Mouse (Mus musculus) megakaryocyte progenitor cell, adult 5-6 weeks (primary cell): ENCODE results near the gene Plxna3. TPM values are rescaled to one million over a fixed set of nuclear protein-coding genes. Genes with fewer than 3 reads are reported as not detected.
A peak's percentile ranks its signal among the peaks of the same experiment; 100 is the strongest.
"Not testable (repeated sequence)": the region's sequence is repeated elsewhere in the genome, so short reads cannot be mapped to it uniquely, and the experiment has no call there.

Experiments
- ATAC-seq: replicated peaks from 2 replicates; pipeline ENCODE4 v1.8.0; 2016; ENCODE audit warnings: mild to moderate bottlenecking, moderate TSS enrichment, inconsistent platforms; ENCODE audit not compliant: poor library complexity
- total RNA-seq, 2 experiments: library from RNA; stranded (forward) in 1 of 2; stranded (reverse) in 1 of 2; fragments of 157-497, 149-512 nt in 1 of 2; fragments of 200-1000 nt in 1 of 2; gene quantifications; 2 replicates each; pipeline versions ENCODE4 v1.2.3 to v1.2.4; 2015 to 2017

Plxna3 gene
- total RNA-seq (2015) = 3.4 and 4.5 TPM in 2 replicates
- total RNA-seq (2017) = 0.54 and 0.62 TPM in 2 replicates

DNA sequence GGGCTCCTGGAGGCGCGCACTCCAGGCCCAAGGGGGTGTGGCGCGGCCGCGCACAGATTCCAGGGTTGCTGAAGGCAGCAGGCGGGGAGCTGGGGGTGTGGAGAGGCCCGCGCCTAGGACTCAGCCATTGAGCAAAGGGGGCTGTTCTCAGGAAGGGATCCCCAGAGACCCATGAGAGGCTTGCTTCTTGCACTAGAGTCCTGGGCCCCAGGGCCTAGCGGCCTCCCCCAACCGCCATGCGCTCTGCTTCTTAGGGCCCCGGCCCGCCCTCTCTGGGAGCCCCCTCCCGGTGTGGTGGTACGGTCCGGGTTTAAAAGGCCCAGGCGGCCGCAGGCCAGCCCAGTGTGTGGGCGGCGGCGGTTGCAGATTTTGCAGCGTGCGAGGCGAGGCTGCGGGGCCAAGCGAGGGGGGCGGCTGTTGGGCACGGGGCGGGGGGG lies at the start of gene Plxna3:
Plxna3 (plus strand) TSS at position 342 of the 437 bp plus-strand sequence.
- peak; percentile 92 for ATAC-seq

DNA sequence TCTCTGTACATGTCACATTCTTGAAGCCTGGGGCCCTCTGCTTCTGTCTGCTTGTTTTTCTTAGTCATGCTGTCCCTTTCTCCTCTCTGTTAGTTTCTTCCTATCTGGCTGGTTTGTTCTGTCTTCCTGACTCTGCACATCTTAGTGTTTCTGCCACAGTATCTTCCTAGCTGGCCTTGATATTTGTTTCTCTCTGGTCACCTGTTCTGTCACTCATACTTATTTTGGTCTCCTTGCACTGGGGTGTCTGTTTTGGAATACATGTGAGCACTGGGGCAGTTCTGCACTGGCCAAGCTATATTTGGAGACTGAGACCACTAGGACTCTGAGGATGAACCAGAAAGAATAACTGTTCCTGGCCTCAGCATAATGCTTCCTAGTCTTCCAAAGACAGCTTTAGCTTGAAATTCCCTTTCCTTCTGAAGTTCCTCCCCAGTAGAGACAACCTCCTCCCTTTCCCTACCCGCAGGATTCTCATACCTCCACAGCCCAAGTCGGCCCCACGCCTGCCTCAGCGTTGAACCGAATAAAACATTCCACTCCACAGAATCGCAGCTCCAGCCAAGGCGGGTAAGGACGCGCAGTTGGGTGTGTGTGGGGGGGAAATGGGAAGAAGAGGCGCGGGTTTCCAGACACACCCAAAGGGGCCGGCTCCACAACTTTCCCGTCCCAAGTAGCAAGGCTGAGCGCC lies 47.7 kb upstream of the Plxna3 start:
- ATAC-seq = no peak

DNA sequence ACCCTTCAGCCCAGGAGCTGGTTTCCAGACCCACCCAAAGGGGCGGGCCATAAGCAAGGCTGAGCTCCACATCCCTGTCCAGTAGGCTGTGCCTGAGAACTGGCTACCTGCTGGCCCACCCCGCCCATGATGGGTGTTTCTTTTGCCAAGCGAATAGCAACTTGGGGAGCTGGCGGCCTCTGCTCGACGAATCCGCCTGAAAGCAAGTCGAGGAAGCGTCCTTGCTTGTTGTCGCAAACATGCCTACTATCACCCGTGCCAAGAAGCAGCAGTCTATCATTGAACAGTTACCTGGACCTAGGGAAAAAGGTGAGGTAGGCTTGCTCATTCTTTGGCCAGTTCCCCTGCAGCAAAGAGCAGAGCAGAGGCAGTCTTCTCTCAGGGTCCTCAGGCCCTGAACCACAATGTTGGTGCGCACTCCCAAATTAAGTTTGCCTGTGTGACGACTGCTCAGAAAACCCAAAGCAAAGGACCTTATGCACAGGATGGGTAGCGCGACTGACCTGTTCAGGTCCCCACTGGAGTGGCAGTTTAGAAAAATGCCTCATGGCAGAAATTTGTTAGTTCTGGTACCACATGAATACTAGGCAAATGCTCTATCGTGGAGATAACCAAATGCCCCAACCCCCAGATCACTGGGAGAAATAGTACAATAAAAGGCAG lies 47.0 kb upstream of the Plxna3 start, which contains the start of the genes Taz and Dnase1l1:
Taz (plus strand) TSS at position 181 of the 663 bp plus-strand sequence.
Dnase1l1 (minus strand) TSS at position 606 of the 663 bp plus-strand sequence.
- ATAC-seq = peak; percentile 83

DNA sequence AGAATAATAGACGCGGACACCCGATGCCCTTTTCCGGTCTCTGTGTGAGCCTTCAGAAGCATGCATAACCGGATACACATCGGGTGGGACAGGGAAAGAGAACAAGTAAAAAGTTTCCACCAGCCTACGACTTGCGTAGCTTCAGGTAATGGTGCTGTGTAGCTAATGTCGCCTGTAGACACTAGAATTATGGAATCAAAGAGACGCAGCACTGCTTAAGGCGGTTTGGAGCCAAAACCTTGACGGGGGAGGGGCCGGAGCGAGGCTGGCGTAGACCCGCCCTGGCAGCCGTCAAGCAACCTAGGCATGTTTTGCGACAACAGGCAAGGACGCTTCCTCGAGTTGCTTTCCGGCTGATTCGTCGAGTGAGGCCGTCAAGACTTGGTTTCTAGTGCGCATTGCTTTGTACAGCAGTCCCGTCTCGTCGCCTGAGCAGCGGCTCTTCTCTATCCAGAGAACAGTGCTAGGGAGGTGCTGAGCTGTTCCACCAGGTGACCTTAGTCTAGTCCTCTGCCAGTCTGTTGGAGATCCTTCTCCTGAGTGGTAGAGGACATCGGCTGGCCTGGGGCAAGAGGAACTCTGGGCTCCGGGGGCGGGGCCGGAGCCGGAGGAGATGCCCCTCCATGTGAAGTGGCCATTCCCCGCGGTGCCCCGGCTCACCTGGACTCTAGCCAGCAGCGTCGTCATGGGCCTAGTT lies 46.3 kb upstream of the Plxna3 start:
- ATAC-seq = peak; percentile 82

DNA sequence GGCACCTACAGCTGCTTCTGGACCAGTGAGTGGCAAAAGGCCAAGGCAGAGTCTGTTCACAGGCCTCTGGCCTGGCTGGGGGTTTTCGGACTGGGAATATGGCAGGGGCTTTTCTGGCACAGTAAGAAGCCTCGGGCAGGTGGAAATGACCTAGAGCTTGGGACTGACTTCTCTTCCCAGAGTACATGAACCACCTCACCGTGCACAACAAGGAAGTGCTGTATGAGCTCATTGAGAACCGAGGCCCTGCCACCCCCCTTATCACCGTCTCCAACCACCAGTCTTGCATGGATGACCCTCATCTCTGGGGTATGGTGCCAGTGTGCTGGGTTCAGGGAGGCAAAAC lies 45.8 kb upstream of the Plxna3 start:
- no peak for ATAC-seq

DNA sequence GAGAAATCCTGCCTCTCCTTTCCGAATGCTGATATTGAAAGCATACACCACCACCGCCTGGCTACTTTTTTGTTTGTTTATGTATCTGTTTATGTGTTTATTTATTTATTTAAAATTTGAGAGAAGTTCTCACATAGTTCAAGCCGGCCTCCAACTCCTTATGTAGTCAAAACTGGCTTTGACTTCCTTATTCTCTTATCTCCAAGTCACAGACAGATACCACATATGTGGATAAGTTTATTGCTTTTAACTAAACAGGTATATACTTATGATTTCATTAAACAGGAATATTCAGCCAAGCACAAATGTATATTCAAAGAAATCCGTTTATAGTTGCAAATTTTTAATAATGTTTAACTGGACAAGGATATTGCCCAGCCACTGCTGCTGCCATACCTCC lies 35.4 kb upstream of the Plxna3 start:
- no peak for ATAC-seq

DNA sequence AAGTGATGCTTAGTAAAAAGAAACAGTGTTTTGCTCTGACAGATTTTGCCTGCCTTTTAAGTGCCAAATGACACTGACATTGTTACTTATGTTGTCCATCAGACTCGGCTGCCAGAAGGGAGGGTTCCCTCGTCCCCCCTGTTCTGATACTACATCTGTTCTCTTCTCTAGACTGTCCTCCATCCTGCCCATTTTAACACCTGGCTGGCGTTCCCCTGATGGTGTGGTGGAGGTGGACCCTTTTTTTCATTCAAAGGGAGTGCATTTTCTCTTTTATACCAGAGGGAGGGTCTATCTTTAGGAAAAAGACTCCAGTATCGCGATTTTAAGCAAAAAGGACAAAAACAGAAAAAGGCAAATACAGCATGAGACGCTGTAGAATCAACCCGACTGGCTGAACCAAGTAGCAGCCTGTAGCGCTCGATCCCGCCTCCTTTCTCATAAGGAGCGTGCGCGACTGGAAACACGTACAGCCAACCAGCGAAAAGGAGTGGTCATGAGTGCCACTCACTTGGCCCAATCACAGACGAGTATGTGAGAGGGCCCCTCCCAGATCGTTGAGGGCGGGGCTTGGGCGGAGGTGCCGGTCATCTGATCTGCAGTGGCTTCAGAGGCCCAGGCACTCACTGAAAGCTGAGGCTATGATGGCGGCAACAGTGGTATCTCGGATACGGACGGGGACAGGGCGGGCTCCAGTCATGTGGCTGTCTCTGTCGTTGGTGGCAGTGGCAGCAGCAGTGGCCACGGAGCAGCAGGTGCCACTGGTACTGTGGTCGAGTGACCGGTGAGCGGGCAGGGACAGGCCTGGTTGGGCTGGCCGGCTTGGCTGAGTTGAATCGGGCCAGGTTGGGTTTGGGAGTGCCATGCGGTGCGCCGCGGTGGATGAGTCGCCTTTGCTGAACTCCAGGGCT lies 32.1 kb upstream of the Plxna3 start, which contains the start of gene Atp6ap1:
Atp6ap1 (plus strand) TSS at position 560 of the 911 bp plus-strand sequence.
- ATAC-seq = peak; percentile 98

DNA sequence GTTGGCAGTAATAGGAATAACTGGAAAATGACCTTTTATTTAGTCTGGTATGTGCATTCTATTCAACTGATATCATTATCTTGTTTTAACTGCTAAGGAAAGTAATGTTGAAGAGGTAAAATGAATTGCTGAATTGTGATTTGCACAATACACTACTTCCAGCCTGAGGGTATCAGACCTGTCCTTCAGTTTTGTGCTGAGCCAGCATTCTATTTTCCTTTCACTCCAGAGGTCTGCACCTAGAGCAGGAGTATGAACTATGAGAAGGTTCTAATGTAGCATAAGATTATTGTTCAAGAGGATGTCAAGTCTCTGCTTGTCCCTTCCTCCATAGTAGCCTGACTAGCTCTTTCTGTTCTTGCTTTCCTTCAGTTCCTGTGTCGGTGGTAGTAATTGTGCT lies 30.5 kb upstream of the Plxna3 start:
- no peak for ATAC-seq

DNA sequence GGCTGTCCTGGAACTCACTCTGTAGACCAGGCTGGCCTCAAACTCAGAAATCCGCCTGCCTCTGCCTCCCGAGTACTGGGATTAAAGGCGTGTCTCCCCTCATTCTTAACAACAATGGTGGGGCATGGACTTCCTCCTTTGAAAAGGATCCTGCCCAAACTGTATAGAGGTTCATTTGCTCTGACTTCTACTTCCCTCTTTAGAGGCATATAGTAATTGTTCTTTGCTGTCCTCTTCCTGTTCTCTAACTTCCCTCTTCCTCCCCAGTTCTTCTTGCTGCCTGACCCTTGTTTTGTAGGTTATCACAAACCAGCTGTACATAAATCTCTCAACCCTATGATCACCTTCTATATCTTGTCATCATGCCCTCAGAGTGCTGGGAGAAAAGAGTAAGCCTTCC lies 29.1 kb upstream of the Plxna3 start:
- ATAC-seq = peak; percentile 29

DNA sequence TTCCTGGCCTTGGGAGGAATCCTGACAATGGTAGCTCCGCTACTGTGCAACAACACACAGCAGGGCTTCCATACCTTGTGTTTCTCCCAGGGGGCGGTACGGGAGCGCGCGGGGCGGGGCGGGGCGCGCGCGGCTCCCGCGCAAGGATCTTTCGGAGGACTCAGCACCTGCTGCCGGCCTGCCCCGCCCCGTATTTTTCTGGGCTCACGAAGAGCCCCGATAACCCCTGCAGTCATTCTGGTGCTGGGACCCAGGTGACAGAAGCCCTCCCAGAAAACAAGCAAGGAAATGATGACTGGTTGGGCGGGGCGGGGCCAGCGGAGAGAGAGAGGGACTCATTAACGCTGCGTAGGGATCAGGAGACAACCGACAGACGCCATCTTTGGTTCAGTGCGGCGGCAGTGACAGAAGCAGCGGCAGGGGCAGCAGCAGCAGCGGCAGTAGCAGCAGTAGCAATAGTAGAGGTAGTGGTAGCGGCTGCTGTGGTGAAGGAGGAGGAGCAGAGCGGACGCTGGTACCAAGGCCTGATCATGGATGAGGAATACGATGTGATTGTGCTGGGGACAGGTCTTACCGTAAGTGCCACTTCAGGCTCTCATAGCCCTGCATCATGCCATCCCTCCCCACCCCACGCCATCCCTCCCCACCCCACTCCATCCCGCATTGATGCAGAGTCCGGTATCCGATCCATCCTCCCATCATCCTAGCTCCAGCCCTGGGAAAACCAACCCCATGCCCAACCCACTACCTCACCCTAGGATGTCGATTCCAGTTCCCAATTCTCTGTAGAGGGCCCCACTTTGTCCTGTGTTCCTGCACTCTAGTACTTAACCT lies 23.8 kb upstream of the Plxna3 start, which contains the start of gene Gdi1:
Gdi1 (plus strand) TSS at position 132 of the 834 bp plus-strand sequence.
- peak; percentile 94 for ATAC-seq

DNA sequence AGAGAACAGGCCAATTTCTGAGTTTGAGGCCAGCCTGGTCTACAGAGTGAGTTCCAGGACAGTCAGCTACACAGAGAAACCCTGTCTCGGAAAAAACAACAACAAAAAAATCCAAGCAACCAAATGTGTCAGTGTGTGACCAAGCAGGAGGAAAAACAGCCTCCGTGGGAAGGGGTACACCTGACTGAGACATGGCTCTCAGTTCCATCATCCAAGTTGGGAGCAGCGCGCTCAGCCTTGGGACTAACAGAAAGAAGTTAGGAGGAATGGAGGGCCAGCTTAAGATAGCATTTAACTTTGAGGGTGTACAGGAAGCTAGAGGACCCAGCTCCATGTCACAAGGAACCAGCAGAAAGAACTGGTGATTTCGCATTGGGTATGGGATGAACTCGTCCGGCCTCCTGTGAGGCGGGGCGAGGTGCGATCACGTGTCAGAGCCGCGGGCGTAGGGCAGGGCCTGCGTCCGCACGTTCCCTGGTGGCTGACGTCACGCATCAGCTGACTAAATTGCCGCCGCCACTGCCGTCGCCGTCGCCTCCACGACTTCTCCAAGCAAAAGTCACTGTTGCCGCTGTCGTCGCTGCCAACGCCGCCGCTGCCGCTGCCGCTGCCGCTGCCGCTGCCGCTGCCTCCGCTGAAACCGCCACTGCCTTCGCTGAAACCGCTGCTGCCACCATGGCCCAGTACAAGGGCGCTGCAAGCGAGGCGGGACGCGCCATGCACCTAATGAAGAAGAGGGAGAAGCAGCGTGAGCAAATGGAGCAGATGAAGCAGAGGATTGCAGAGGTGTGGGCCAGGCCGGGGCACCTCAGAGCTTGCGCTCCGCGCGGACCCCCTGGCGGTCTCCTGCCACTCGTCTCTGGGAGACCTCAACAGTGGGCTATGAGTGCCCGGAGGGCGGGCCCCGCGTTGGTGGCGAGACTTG lies 16.1 kb upstream of the Plxna3 start, which contains the start of gene Fam50a:
Fam50a (plus strand) TSS at position 494 of the 925 bp plus-strand sequence.
- ATAC-seq = peak; percentile 98

DNA sequence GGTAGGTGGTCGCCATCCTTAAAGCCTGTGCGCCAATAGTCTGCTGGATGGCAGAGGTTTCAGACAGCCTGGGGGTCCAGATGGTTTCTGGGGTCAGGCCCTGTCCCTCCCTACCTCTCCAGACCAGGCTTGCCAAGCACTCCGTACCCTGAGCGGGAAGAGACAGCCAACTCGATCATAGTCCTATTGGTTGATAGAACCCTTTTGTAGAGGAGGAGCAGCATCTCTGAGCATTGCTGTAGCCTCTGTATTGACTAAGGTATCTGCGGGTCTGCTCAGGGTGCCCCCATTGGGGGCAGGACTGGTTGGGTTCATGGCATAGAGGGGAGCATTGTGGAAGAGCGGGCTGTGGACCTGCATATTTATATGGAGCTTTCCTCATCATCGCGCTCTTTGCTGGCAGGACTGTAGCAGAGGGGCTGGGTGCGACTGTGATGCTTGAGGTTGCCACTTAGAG lies 377 bp downstream of the Plxna3 start:
- no peak for ATAC-seq

DNA sequence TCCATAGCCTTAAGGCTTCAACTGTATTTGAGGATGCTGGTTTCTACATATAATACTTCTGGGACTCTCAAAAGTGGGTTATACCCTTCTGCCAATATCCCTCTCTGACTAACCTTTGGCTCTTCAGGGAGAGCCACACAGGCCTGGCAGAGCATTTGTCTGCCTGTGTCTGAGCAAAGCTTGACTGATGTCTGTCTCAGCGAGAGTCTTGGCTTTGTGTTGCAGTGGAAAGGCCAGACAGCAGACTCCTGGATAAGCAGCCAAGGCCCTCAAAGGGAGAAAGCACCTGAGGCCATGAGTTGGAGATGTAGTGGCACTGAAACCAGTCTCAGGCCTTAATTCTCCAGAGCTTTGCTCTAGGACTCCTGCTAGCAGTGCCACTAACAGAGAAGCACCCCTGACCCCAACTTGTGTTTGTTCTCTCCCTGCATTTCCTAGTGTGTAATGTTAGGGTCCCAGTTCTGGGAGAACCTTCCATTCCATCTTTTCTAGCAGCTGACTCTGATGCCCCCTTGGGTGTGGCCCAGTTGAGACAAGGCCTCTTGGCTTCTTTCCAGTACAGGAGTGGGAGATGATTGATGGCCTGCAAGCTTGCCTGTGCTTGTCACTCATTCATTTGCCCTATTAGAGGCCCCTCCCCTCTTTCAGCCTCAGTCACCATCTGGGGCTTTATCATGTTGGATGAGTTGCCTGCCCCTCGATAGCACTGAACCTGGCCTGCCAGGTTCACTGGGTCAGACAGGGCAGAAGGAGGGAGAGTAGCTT lies 1.5 kb downstream of the Plxna3 start:
- no peak for ATAC-seq

DNA sequence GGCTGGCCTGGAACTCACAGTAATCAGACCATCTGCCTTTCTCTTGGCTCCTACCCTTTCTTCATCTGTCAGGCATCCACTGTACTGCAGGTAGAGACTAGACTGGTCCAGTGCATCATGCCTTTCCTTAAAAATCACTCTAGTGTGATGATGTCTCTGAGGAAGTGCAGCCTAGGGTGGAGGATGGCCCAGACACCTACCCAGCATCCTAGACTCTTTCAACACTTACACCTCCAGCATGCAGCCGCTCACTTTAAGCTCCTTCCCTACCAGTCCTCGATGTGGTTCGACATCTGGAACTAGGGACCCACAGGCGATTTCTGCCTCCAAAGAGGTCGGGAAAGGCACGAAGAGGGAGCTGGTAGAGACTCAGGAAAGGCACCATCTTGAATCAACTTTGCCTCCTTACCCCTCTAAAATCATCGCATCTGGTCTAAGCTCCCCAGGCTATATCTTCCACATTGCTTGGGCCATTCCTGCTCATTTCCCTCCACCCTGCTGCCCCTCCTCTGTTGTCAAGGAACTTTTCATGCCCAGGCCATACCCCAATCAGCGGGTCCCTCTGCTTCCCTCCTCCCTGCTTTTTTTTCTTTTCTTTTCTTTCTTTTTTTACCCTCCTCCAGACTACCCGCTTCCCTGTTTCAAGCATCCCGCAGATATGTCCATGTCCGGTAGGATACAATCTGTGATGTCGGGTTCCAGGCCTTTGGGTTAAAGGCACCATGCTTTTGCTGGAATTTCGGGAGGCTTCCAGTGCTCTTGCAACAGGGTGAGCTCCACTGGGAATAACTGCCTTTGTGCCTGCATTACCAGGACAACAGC lies 24.0 kb downstream of the Plxna3 start:
- peak; percentile 23 for ATAC-seq

DNA sequence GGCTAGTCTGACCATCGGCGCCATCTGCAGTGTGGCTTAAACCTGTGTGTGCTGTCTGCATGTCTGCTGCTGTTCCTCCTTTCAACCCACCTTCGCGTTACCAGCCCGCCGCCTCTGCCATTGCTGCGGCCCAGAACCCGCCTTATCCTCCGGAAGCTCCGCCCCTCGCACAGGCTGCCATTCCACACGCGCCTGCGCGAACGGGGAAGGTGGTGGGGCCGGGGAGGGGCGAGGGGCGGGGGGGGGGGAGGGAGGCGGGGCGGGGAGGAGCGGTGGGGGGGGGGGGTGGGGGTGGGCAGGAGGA lies 24.6 kb downstream of the Plxna3 start, which contains the start of gene Lage3:
Lage3 (minus strand) TSS at position 152 of the 304 bp plus-strand sequence.
- peak; percentile 99 for ATAC-seq

DNA sequence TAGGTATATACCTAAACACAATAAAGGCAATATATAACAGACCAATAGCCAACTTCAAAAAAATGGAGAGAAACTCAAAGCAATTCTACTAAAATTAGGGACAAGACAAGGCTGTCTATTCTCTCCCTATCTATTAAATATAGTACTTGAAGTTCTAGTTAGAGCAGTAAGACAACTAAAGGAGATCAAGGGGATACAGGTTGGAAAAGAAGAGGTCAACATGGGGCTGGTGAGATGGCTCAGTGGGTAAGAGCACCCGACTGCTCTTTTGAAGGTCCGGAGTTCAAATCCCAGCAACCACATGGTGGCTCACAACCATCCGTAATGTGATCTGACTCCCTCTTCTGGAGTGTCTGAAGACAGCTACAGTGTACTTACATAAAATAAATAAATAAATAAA lies 28.2 kb downstream of the Plxna3 start:
- not testable (repeated sequence) for ATAC-seq

DNA sequence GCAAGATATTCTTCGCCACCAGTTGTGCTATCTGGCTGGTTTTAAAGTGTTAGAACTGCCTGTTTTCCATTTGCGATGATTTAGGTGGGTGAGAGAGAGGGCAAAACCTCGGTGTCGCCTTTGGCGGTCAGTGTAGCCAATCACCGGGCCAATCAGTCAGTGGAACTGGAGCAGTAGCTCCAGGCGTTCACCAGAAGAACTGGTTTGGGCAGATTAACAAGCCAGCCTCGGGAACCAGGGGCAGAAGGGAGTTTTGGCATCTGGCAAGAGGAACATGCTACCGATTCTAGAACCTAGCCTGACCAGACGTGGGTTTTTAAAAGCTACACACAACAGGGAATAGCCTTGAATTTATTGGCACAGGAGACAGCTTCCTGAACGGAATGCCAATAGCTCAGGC lies 30.3 kb downstream of the Plxna3 start:
- ATAC-seq = no peak
